Mouse (Mus musculus): Measurements from ENCODE around the gene Oog3. TPM values are rescaled to one million over a fixed set of nuclear protein-coding genes. Genes with fewer than 3 reads are reported as not detected.

Oog3 gene
- polyA plus RNA-seq (2014; fragmentation: Illumina TruSeq; extraction: RNeasy Lipid Tissue Mini Kit (QIAGEN cat#74804)): 78.5 TPM

DNA sequence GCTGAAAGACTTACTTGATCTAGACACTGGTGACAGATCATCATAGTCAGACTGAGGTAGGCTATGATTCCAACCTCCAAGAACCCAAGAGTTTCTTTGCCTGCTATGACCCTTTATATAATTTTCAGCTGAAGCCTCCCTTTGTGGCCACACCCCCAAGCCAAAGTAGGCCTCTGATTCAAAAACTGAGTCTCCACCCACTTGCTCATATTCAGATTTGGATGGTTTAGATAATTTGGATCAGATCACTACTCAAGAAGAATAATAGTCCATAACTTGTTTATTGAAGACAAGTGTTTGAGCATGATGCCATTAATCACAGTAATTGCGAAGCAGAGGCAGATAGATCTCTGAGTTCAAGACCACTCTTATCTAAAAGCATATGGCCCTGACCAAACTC, at the start of gene Oog3:
Oog3 (minus strand) TSS at position 101 of the 400 bp plus-strand sequence.

DNA sequence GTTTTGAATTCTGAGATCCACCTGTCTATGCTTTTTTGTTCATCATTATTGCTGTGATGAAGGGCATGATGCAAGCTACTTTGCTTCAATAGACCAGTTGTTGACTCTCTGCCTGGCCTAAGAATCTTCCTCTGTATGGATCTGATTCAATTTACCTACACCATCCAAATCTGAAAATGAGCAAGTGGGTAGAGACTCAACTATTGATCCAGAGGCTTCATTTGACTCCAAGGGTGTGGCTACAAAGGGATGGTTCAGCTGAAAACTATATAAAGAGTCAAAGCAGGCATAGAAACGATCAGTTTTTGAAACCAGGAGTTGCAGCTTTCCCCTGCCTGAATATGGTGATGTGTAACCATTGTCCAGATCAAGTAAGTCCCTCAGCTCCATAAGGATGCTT, 28.0 kb upstream of the Oog3 start, which contains the start of gene Oog2:
Oog2 (plus strand) TSS at position 301 of the 400 bp plus-strand sequence.

Other genes with a start within 250 kb of the Oog3 start
- not detected for gene Pramef25, start 211.6 kb downstream of the Oog3 start, polyA plus RNA-seq (2014; fragmentation: Illumina TruSeq; extraction: RNeasy Lipid Tissue Mini Kit (QIAGEN cat#74804))
- gene Gm13101, start 195.7 kb downstream of the Oog3 start, polyA plus RNA-seq (2014; fragmentation: Illumina TruSeq; extraction: RNeasy Lipid Tissue Mini Kit (QIAGEN cat#74804)): not detected
- 0.94 TPM for gene Pramef17, start 168.3 kb downstream of the Oog3 start, polyA plus RNA-seq (2014; fragmentation: Illumina TruSeq; extraction: RNeasy Lipid Tissue Mini Kit (QIAGEN cat#74804))
- gene Pramel4, start 103.5 kb downstream of the Oog3 start, polyA plus RNA-seq (2014; fragmentation: Illumina TruSeq; extraction: RNeasy Lipid Tissue Mini Kit (QIAGEN cat#74804)): 0.31 TPM
- not detected for gene Gm13102, start 56.2 kb downstream of the Oog3 start, polyA plus RNA-seq (2014; fragmentation: Illumina TruSeq; extraction: RNeasy Lipid Tissue Mini Kit (QIAGEN cat#74804))
- gene Oog2, start 28.1 kb upstream of the Oog3 start, polyA plus RNA-seq (2014; fragmentation: Illumina TruSeq; extraction: RNeasy Lipid Tissue Mini Kit (QIAGEN cat#74804)): 25.4 TPM
- 47.8 TPM for gene C87977, start 50.7 kb upstream of the Oog3 start, polyA plus RNA-seq (2014; fragmentation: Illumina TruSeq; extraction: RNeasy Lipid Tissue Mini Kit (QIAGEN cat#74804))
- gene Pramel5, start 117.8 kb upstream of the Oog3 start, polyA plus RNA-seq (2014; fragmentation: Illumina TruSeq; extraction: RNeasy Lipid Tissue Mini Kit (QIAGEN cat#74804)): not detected
- not detected for gene Gm13128, start 167.6 kb upstream of the Oog3 start, polyA plus RNA-seq (2014; fragmentation: Illumina TruSeq; extraction: RNeasy Lipid Tissue Mini Kit (QIAGEN cat#74804))
- gene Gm13119, start 195.3 kb upstream of the Oog3 start, polyA plus RNA-seq (2014; fragmentation: Illumina TruSeq; extraction: RNeasy Lipid Tissue Mini Kit (QIAGEN cat#74804)): not detected
- gene Pramef20, start 215.3 kb upstream of the Oog3 start, polyA plus RNA-seq (2014; fragmentation: Illumina TruSeq; extraction: RNeasy Lipid Tissue Mini Kit (QIAGEN cat#74804)): 5.3 TPM
- 16.2 TPM for gene Pramef12, start 245.8 kb upstream of the Oog3 start, polyA plus RNA-seq (2014; fragmentation: Illumina TruSeq; extraction: RNeasy Lipid Tissue Mini Kit (QIAGEN cat#74804))